Mouse (Mus musculus) kidney, embryonic 14.5 days (tissue): ENCODE results near the gene Olfr805. TPM values are rescaled to one million over a fixed set of nuclear protein-coding genes. Genes with fewer than 3 reads are reported as not detected.

ENCODE experiments used
- ATAC-seq: fragments of 200-750 bp; cut with Nextera tagmentation; 2 replicates; pipeline ENCODE4 v1.8.0; 2017; ENCODE audit warnings: moderate number of reproducible peaks, mild to moderate bottlenecking, moderate TSS enrichment, moderate library complexity; ENCODE audit not compliant: low FRiP score, low TSS enrichment
- H3K27ac ChIP-seq: fragments of 300-500 bp; sonication (generic); 2 replicates; pipeline ENCODE4 v1.5.1; 2014; ENCODE audit warnings: low read depth, mild to moderate bottlenecking, low read length, moderate library complexity, mixed read lengths
- H3K27me3 ChIP-seq: fragments of 300-500 bp; sonication (generic); 2 replicates; pipeline ENCODE4 v1.6.1; 2014; ENCODE audit warnings: mild to moderate bottlenecking, low read length; ENCODE audit not compliant: control insufficient read depth, insufficient read depth
- H3K36me3 ChIP-seq: fragments of 300-500 bp; sonication (generic); 2 replicates; pipeline ENCODE4 v1.6.1; 2014; ENCODE audit warnings: low read length, mixed read lengths; ENCODE audit not compliant: control insufficient read depth, insufficient read depth
- H3K4me1 ChIP-seq: fragments of 300-500 bp; sonication (generic); 2 replicates; pipeline ENCODE4 v1.6.1; 2014; ENCODE audit warnings: low read length, mixed read lengths; ENCODE audit not compliant: control insufficient read depth, insufficient read depth
- H3K4me2 ChIP-seq: fragments of 300-500 bp; sonication (generic); replicated peaks from 2 replicates; pipeline ENCODE4 v1.6.1; 2014; ENCODE audit warnings: low read depth, mild to moderate bottlenecking, low read length
- H3K4me3 ChIP-seq: fragments of 300-500 bp; sonication (generic); 2 replicates; pipeline ENCODE4 v1.5.1; 2014; ENCODE audit warnings: mild to moderate bottlenecking, low read length
- H3K9ac ChIP-seq: fragments of 300-500 bp; sonication (generic); 2 replicates; pipeline ENCODE4 v1.6.1; 2014; ENCODE audit warnings: low read depth, mild to moderate bottlenecking, low read length, moderate library complexity
- H3K9me3 ChIP-seq: fragments of 300-500 bp; sonication (generic); 2 replicates; pipeline ENCODE4 v1.6.1; 2016; ENCODE audit warnings: low read length; ENCODE audit not compliant: control insufficient read depth
- WGBS: fragments of 180-500 bp; shearing (Covaris S2); extraction: QIAGEN DNeasy Blood & Tissue Kit; methylation state at CpG from one replicate; pipeline ENCODE4 v1.1.7; 2014; 5-methylcytosine and 5-hydroxymethylcytosine counted together
- microRNA-seq: library from miRNA; unstranded; fragments of <30 nt; microRNA quantifications from one replicate; pipeline ENCODE4, GENCODE M21; 2016
- polyA plus RNA-seq: library from polyadenylated mRNA; unstranded; fragments of >200 nt; fragmentation: Nextera tagmentation; extraction: Ambion mirVana; gene quantifications from 2 replicates; pipeline ENCODE4 v1.2.1, GENCODE M21; 2014

Gene Olfr805
- polyA plus RNA-seq, 1 experiment from 2014 or later, result not detected

DNA sequence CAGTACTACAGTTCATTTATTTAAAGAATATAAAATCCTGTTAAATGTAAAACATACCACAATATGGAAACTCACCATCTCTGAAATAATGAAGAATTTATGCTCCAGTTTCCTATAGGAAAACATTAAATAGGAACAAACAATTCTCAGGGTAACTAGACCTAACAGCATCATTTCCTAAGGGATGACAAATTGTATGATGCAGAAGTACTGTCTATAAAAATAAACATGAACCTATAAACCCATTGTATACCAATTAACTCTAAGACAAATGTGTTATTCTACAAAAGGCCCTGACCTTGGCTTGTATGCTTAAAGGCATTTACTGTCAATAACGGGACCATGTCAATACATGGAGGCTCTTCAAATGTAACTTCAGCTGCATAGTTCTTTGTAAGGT is 55.4 kb downstream of the Olfr805 start, which contains the start of gene Olfr801:
Gene Olfr801 (minus strand): TSS at position 101 of the 400 bp plus-strand sequence.
- Histone ChIP-seq H3K27ac (no peak within 1 kb of the TSS), H3K4me3 (no peak within 1 kb of the TSS), H3K4me1 (no peaks in the 10 kb centered on the region), H3K27me3 (no peaks in the 10 kb centered on the region), H3K9me3 (no peaks in the 10 kb centered on the region), H3K4me2 (no peak within 1 kb of the TSS), H3K9ac (no peak within 1 kb of the TSS), H3K36me3 (no peaks in the 10 kb centered on the region)
- ATAC-seq, result no peak
- 68% methylated on average over 1 of the region's 1 CpGs for WGBS

Small RNAs within 50 kb of the gene (microRNA-seq; reads per million reads assigned to microRNA genes)
- not detected for gene Gm24485

Other genes starting within 250 kb of the Olfr805 start
- gene Olfr789, start 244.6 kb downstream of the Olfr805 start, polyA plus RNA-seq, result not detected in 2 replicates
- not detected in 2 replicates for gene Olfr790, start 230.9 kb downstream of the Olfr805 start, polyA plus RNA-seq
- not detected in 2 replicates for gene Olfr791, start 207.6 kb downstream of the Olfr805 start, polyA plus RNA-seq
- gene Olfr792, start 190.2 kb downstream of the Olfr805 start, polyA plus RNA-seq, result not detected in 2 replicates
- not detected in 2 replicates for gene Olfr794, start 161.7 kb downstream of the Olfr805 start, polyA plus RNA-seq
- not detected in 2 replicates for gene Olfr796, start 116.8 kb downstream of the Olfr805 start, polyA plus RNA-seq
- gene Olfr798, start 101.4 kb downstream of the Olfr805 start, polyA plus RNA-seq, result not detected in 2 replicates
- not detected in 2 replicates for gene Olfr799, start 91.9 kb downstream of the Olfr805 start, polyA plus RNA-seq
- gene Olfr800, start 71.7 kb downstream of the Olfr805 start, polyA plus RNA-seq, result not detected in 2 replicates
- not detected in 2 replicates for gene Olfr801, start 55.5 kb downstream of the Olfr805 start, polyA plus RNA-seq
- gene Olfr802, start 41.2 kb downstream of the Olfr805 start, polyA plus RNA-seq, result 0.04 TPM in 1 of 2 replicates, not detected in the other
- not detected in 2 replicates for gene Olfr803, start 35.1 kb downstream of the Olfr805 start, polyA plus RNA-seq
- not detected in 2 replicates for gene Olfr804, start 26.2 kb downstream of the Olfr805 start, polyA plus RNA-seq
- gene Olfr806, start 12.5 kb upstream of the Olfr805 start, polyA plus RNA-seq, result not detected in 2 replicates
- not detected in 2 replicates for gene Olfr807, start 28.4 kb upstream of the Olfr805 start, polyA plus RNA-seq
- gene Olfr808, start 36.1 kb upstream of the Olfr805 start, polyA plus RNA-seq, result not detected in 2 replicates
- gene Olfr809, start 45.3 kb upstream of the Olfr805 start, polyA plus RNA-seq, result not detected in 2 replicates
- gene Olfr810, start 65.5 kb upstream of the Olfr805 start, polyA plus RNA-seq, result not detected in 2 replicates
- gene Olfr811, start 75.0 kb upstream of the Olfr805 start, polyA plus RNA-seq, result not detected in 2 replicates
- not detected in 2 replicates for gene Olfr812, start 116.7 kb upstream of the Olfr805 start, polyA plus RNA-seq
- gene Olfr813, start 126.0 kb upstream of the Olfr805 start, polyA plus RNA-seq, result not detected in 2 replicates
- not detected in 2 replicates for gene Olfr814, start 150.5 kb upstream of the Olfr805 start, polyA plus RNA-seq
- gene Olfr815, start 176.5 kb upstream of the Olfr805 start, polyA plus RNA-seq, result not detected in 2 replicates
- gene Olfr816, start 186.2 kb upstream of the Olfr805 start, polyA plus RNA-seq, result not detected in 2 replicates
- not detected in 2 replicates for gene Olfr818, start 219.7 kb upstream of the Olfr805 start, polyA plus RNA-seq
- not detected in 2 replicates for gene Olfr819, start 237.9 kb upstream of the Olfr805 start, polyA plus RNA-seq
- gene Olfr247, start 246.8 kb upstream of the Olfr805 start, polyA plus RNA-seq, result not detected in 2 replicates